Mouse (Mus musculus) thymus, postnatal 0 days (tissue): ENCODE results near the gene Fahd1. TPM values are rescaled to one million over a fixed set of nuclear protein-coding genes. Genes with fewer than 3 reads are reported as not detected.
A peak's percentile ranks its signal among the peaks of the same experiment; 100 is the strongest.

Source experiments
- DNase-seq: peaks from one replicate; pipeline ENCODE4 v3.0.0-alpha.2; 2015; ENCODE audit warnings: low spot score
- polyA plus RNA-seq: library from polyadenylated mRNA; unstranded; fragments of >200 nt; fragmentation: Nextera tagmentation; extraction: Ambion mirVana; gene quantifications from 2 replicates; pipeline ENCODE4 v1.2.1, GENCODE M21; 2015

Gene Fahd1
- polyA plus RNA-seq: 11.0 and 12.8 TPM in 2 replicates

GRCm38 (mm10) chr17:24850065-24850772 lies at the start of gene Fahd1:
TSS of gene Fahd1 (minus strand) at chr17:24850364.
- peak; percentile 96 for DNase-seq

GRCm38 (mm10) chr17:24899153-24899552 lies 49.0 kb upstream of the Fahd1 start:
- DNase-seq: no peak

DNA sequence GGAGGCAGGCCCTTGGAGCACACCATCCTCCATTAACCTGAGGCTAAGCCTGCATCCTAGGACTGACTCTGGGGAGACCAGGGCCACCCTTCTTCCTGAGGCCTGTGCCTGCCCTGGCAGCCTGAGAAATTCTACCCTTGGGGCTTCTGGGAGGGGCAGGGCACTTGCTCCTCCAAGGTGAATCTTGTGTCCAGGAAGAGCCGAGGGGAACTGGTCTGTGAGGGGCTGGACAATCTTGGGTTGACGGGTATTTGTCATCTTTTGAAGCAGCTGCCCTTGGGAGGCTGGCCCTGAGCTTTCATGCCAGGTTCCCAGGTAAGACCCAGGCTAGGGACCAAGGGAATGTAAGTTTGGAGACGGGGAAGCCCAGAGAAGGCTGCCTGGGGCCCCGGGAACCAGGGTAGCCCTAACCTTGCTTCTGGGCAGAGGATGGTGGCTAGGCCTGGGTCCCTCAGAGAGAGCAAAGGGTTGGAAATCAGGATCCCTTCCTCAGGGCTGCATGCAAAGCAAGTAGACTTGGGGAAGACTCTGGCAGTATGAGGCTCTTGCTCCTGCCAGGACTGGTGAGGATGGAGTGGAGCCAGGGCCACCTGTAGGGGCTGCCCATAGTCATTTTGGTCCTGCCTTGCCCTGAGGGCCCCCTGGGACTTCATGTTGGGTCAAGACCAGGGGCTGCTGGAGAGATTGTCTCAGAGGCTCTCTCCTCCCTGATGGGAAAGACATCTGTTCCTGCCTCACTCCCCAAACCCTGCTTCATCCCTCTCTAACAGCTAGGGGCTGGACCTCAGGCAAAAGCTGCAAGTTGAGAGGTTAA lies 48.1 kb upstream of the Fahd1 start:
- DNase-seq: no peak

GRCm38 (mm10) chr17:24897600-24897999 lies 47.4 kb upstream of the Fahd1 start:
- DNase-seq: no peak

DNA sequence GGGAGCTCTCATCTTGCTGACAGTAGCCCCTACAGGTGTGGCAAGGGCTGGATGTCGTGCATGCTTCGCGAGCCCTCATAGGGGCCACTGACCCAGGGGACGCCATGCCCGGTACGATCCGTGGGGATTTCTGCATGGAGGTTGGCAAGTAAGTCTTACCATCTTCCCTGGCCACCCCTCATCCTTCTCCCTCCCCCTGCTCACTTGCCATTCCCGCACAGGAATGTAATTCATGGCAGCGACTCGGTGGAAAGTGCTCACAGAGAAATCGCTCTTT lies 46.8 kb upstream of the Fahd1 start:
- no peak for DNase-seq

GRCm38 (mm10) chr17:24896241-24896992 lies 46.3 kb upstream of the Fahd1 start, which contains the start of gene Nme3:
TSS of gene Nme3 (plus strand) at chr17:24896500.
- DNase-seq: peak; percentile 70

- no peak for DNase-seq
Observed at GRCm38 (mm10) chr17:24895571-24896240, 45.5 kb upstream of the Fahd1 start.

- peak; percentile 82 for DNase-seq
Observed at GRCm38 (mm10) chr17:24894995-24895547, 44.9 kb upstream of the Fahd1 start, which contains the start of the genes Eme2 and Mrps34. TSS of gene Eme2 (minus strand) at chr17:24895087. TSS of gene Mrps34 (plus strand) at chr17:24895116.

DNA sequence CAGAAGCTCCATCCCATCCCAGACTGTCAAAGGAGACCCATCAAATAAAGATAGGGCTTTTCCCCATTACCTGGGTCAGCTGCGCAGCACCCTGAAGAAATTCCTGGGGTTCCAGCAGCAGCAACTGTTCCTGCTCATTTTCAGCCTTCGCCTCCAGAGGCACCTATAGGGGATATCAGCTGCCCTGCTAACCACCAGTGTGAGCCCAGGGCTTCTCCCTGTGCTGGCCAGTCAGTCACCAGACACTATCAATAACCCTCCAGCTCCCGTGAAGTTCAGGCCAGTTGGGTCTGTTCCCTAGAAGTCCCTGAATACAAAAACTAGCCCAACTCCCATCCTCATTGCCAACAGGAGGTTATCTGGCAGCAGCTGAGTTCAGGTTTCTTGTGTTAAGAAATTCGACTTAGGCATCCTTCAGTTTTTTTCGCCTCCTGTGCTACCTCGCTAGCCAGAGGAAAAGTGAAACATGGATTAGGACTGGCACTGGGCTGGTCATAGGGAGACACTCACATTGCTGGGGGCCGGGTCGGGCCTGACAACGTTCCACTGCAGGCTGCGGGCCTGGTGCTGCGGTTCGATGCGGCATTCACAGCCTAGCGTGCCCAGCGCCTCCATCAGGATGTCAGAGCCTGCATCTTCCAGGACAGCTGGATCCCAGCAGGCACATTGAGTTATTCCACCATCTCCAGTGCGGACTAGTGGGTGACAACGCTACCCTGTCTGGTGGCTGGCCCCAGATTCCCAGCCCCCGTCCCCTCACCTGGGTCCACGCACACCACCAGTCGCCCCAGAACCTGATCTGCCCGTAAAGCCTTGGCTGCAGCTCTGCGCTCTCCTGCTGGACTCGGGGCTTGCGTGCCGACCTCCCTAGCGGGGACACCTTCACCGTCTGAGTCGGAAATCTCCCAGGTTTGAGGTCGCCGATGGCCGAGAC lies 44.2 kb upstream of the Fahd1 start:
- DNase-seq: no peak

GRCm38 (mm10) chr17:24893276-24893675 lies 43.1 kb upstream of the Fahd1 start:
- DNase-seq: no peak

- no peak for DNase-seq
Observed at GRCm38 (mm10) chr17:24892785-24893184, 42.6 kb upstream of the Fahd1 start.

DNA sequence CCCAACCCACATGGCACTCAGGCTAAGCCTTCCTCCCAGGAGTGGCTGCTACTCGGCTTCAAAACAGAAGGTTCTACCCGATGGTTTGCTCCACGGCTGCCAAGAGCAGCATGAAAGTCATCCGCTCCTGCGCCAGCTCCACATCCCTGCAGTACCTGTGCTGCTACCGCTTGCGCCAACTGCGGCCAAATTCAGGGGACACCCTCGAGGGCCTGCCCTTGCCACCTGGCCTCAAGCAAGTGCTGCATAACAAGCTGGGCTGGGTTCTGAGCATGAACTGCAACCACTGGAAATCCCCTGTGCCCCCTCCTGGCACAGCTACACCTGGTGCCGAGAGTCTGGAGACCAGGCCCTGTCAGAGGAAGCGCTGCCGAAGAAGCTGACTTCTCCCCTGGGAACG lies 41.2 kb upstream of the Fahd1 start:
- no peak for DNase-seq

- DNase-seq: no peak
Observed at GRCm38 (mm10) chr17:24890151-24891092, 40.3 kb upstream of the Fahd1 start.

GRCm38 (mm10) chr17:24888862-24889261 lies 38.7 kb upstream of the Fahd1 start:
- DNase-seq: no peak

- peak; percentile 45 for DNase-seq
Observed at GRCm38 (mm10) chr17:24887291-24888080, 37.3 kb upstream of the Fahd1 start.

DNA sequence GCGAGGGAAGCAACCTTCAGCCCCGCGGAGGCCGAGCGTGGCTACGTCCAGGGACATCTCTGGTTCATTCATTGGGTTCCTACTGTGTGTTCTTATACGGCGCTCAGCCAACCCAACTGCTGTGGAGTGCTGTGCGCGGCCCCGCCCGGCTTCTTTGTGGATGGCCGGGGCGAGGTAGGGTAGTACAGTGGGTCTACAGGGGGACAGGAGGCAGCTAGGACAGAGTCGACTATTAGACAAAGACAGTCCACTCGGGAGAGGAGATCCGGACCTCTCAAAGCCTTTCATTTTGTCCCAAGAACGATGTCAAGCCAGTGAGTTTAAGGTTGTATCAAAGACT lies 36.7 kb upstream of the Fahd1 start:
- no peak for DNase-seq

DNA sequence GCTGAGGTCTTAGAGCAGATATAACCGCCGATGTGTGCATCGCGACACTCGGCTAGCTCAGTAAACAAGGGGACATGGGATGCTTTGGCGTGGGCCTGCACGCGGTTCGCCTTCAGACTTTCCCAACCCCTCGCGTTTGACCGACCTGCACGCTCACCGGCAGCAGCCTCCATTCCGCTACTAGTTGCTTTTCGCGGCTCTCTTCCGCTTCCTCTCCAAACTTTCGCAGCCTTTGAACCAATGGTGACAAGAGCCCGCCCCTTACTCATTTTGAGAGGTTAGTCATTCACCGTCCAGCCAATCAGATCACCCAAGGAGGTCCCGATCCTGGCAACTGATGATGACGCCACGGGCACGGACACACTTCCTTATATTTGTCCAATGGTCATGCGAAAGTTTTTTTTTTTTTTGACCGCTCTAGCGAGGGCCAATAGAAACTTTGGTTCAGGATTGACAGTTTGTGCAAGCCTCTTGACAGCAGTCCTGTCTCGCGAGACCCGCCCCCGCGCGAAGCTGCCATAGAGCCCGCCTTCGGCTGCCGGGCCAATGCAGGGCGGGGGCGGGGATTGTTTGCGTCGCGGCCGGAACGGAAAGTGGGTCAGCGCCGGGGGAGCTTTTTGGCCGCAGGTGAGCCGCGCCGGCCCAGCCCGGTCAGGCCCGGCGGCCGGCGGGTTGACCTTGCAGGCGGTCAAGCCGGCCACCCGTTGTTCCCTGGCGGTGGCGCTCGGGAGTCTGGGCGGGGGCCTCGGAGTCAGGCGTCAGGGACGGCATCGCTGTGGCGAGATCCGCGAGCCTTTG lies 36.2 kb upstream of the Fahd1 start, which contains the start of the genes Nubp2 and Spsb3:
Gene Nubp2 (minus strand): TSS at position 216 of the 798 bp plus-strand sequence.
Gene Spsb3 (plus strand): TSS at position 510 of the 798 bp plus-strand sequence.
- DNase-seq: peak; percentile 99
